Mouse (Mus musculus) adrenal gland, postnatal 25 days (tissue): Measurements from ENCODE around the gene Grk3. TPM values are rescaled to one million over a fixed set of nuclear protein-coding genes. Genes with fewer than 3 reads are reported as not detected.
A peak's percentile ranks its signal among the peaks of the same experiment; 100 is the strongest.

Source experiments
- DNase-seq: peaks from one replicate; pipeline ENCODE4 v3.0.0; 2021; ENCODE audit warnings: mixed read lengths
- total RNA-seq: library from RNA; stranded (reverse); gene quantifications from 2 replicates; pipeline ENCODE4 v1.2.3, GENCODE M21; 2021

The Grk3 gene
- total RNA-seq, 1 experiment from 2014 or later: 19.8 TPM

GRCm38 (mm10) chr5:113009183-113009820 lies 6.3 kb downstream of the Grk3 start:
- no peak for DNase-seq

GRCm38 (mm10) chr5:113008496-113008895 lies 7.1 kb downstream of the Grk3 start:
- DNase-seq: no peak

GRCm38 (mm10) chr5:113006997-113007396 lies 8.6 kb downstream of the Grk3 start:
- no peak for DNase-seq

GRCm38 (mm10) chr5:113005941-113006391 lies 9.6 kb downstream of the Grk3 start:
- no peak for DNase-seq

GRCm38 (mm10) chr5:113002821-113003380 lies 12.7 kb downstream of the Grk3 start:
- DNase-seq: no peak

GRCm38 (mm10) chr5:112999227-112999626 lies 16.4 kb downstream of the Grk3 start:
- no peak for DNase-seq

- DNase-seq: no peak
Measured at GRCm38 (mm10) chr5:112997516-112998186, 17.9 kb downstream of the Grk3 start.

GRCm38 (mm10) chr5:112991245-112991644 lies 24.3 kb downstream of the Grk3 start:
- DNase-seq: no peak

GRCm38 (mm10) chr5:112981931-112982330 lies 33.7 kb downstream of the Grk3 start:
- peak; percentile 41 for DNase-seq

GRCm38 (mm10) chr5:112979710-112980109 lies 35.9 kb downstream of the Grk3 start:
- no peak for DNase-seq

GRCm38 (mm10) chr5:112979195-112979594 lies 36.4 kb downstream of the Grk3 start:
- DNase-seq: no peak

GRCm38 (mm10) chr5:112977089-112977488 lies 38.5 kb downstream of the Grk3 start:
- no peak for DNase-seq

- DNase-seq: no peak
Measured at GRCm38 (mm10) chr5:112973596-112973995, 42.0 kb downstream of the Grk3 start.

GRCm38 (mm10) chr5:112972297-112972696 lies 43.3 kb downstream of the Grk3 start:
- DNase-seq: no peak

- no peak for DNase-seq
Measured at GRCm38 (mm10) chr5:112963495-112963894, 52.1 kb downstream of the Grk3 start.

- DNase-seq: no peak
Measured at GRCm38 (mm10) chr5:112962166-112962565, 53.4 kb downstream of the Grk3 start.

GRCm38 (mm10) chr5:112960911-112961310 lies 54.7 kb downstream of the Grk3 start:
- no peak for DNase-seq

GRCm38 (mm10) chr5:112958293-112958692 lies 57.3 kb downstream of the Grk3 start:
- no peak for DNase-seq

GRCm38 (mm10) chr5:112956841-112957240 lies 58.8 kb downstream of the Grk3 start:
- DNase-seq: no peak

- no peak for DNase-seq
Measured at GRCm38 (mm10) chr5:112956368-112956767, 59.2 kb downstream of the Grk3 start.

GRCm38 (mm10) chr5:112950847-112951246 lies 64.7 kb downstream of the Grk3 start:
- no peak for DNase-seq

GRCm38 (mm10) chr5:112945925-112946324 lies 69.7 kb downstream of the Grk3 start:
- no peak for DNase-seq

- no peak for DNase-seq
Measured at GRCm38 (mm10) chr5:112942244-112942643, 73.3 kb downstream of the Grk3 start.

- peak; percentile 21 for DNase-seq
Measured at GRCm38 (mm10) chr5:112941001-112941400, 74.6 kb downstream of the Grk3 start.
